Mouse (Mus musculus) frontal cortex, postnatal 10 days (tissue): Measurements from ENCODE around the gene Vmn1r93.
"Not testable (repeated sequence)": the region's sequence is repeated elsewhere in the genome, so short reads cannot be mapped to it uniquely, and the experiment has no call there.

Source experiments
- DNase-seq, 2 experiments: peaks; one replicate each; pipeline ENCODE4 v3.0.0; 2022; ENCODE audit warnings: low spot score in 2 of 2, mixed read lengths in 1 of 2

The Vmn1r93 gene

GRCm38 (mm10) chr7:20138988-20139387 is at the start of gene Vmn1r93:
Gene Vmn1r93, minus strand, starts transcription at chr7:20139088.
- DNase-seq = not testable (repeated sequence)

- DNase-seq = not testable (repeated sequence)
These were observed 29.4 kb upstream of the Vmn1r93 start, which contains the start of gene Vmn1r94 for GRCm38 (mm10) chr7:20168277-20168676. Gene Vmn1r94, minus strand, starts transcription at chr7:20168377.

- DNase-seq = not testable (repeated sequence)
These were observed 16.4 kb downstream of the Vmn1r93 start, which contains the start of gene Gm16442 for GRCm38 (mm10) chr7:20122479-20122878. Gene Gm16442, minus strand, starts transcription at chr7:20122579.

- DNase-seq = not testable (repeated sequence)
These were observed 39.5 kb downstream of the Vmn1r93 start, which contains the start of gene Vmn1r91 for GRCm38 (mm10) chr7:20099380-20099779. Gene Vmn1r91, plus strand, starts transcription at chr7:20099680.
